Mouse (Mus musculus) thymus, adult 2 months (tissue): ENCODE results near the gene Efemp2.

Source experiments
- CTCF ChIP-seq: fragments of 200-500 bp; IDR thresholded peaks from 2 replicates; pipeline ENCODE4 v1.5.1; 2012; ENCODE audit warnings: mild to moderate bottlenecking, control low read depth, low read length, moderate library complexity, borderline replicate concordance; ENCODE audit not compliant: control insufficient read depth, poor library complexity, insufficient read depth; ENCODE audit errors: extremely low read depth
- POLR2A ChIP-seq: fragments of 200-500 bp; IDR thresholded peaks from 2 replicates; pipeline ENCODE4 v1.6.1; 2012; ENCODE audit warnings: mild to moderate bottlenecking, low read length, control low read depth, moderate library complexity; ENCODE audit not compliant: control insufficient read depth, poor library complexity, insufficient read depth; ENCODE audit errors: extremely low read depth

DNA sequence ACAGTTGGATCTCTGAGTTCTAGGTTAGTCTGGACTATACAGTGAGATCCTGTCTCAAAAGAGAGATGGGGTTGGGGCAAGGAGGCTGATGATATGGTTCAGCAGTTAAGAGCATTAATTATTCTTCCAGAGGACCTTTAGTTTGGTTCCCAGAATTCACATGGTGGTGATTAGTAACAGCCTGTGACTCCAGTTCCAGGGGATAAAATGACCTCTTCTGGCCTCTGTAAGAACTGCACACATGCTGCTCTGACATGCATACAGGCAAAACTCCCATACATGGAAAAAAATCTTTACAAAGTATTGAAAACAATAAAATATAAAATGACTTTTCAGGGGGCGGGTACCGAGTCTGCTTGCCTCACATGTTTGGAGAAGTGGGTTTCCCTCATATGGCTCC, 45.7 kb upstream of the Efemp2 start:
- no peak for TF ChIP-seq CTCF
- TF ChIP-seq POLR2A: no peak
